Mouse (Mus musculus): ENCODE data around the gene Ssr4. TPM values are rescaled to one million over a fixed set of nuclear protein-coding genes. Genes with fewer than 3 reads are reported as not detected.

Ssr4 gene
- polyA plus RNA-seq, 1 experiment from 2014 or later, result 132 TPM

DNA sequence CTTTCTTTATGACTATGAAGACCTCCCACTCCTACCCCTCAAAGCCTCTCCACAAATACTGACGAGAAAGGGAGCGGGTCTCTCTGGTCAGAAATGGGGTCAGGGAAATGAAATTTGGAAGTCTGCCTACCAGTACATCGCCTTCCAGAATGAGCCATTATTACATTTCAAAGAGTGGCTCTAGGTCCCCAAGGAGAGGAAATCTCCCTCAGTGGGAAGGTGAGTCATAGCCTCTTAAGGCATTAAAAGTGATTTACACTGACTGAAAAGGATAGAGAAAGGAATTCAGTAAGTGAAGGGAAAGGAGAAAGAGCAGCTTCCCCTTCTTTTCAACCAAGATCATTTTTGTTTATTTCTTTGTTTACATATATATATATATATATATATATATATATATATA is 49.9 kb downstream of the Ssr4 start:
- H3K9ac ChIP-seq (replicated peaks; ENCODE audit: low read depth, low read length), result no peak overlapping the region
- H3K36me3 ChIP-seq (ENCODE audit: control insufficient read depth, insufficient read depth), result no peaks in the 10 kb centered on the region
- WGBS, result 78% methylated on average over 3 of the region's 3 CpGs
- no peaks in the 10 kb centered on the region for H3K4me1 ChIP-seq (replicated peaks; ENCODE audit: control insufficient read depth, insufficient read depth, low read length)
- H3K9me3 ChIP-seq (ENCODE audit: control insufficient read depth, low read length), result no peaks in the 10 kb centered on the region
- no peak overlapping the region for H3K4me2 ChIP-seq (ENCODE audit: low read length)
- ATAC-seq, result no peak
- no peak overlapping the region for H3K4me3 ChIP-seq (replicated peaks; ENCODE audit: low read length)
- H3K27me3 ChIP-seq (replicated peaks; ENCODE audit: control insufficient read depth, insufficient read depth, low read length), result no peaks in the 10 kb centered on the region
- H3K27ac ChIP-seq (ENCODE audit: low read length), result no peak overlapping the region

Other genes with a start within 250 kb of the Ssr4 start
- gene Dusp9, start 147.6 kb upstream of the Ssr4 start, polyA plus RNA-seq (2015; fragmentation: Nextera tagmentation; extraction: Ambion mirVana), result 0.26 and 0.37 TPM in 2 replicates
- gene Pnck, start 126.9 kb upstream of the Ssr4 start, polyA plus RNA-seq (2015; fragmentation: Nextera tagmentation; extraction: Ambion mirVana), result 105 and 143 TPM in 2 replicates
- 6.4 and 7.5 TPM in 2 replicates for gene Slc6a8, start 113.9 kb upstream of the Ssr4 start, polyA plus RNA-seq (2015; fragmentation: Nextera tagmentation; extraction: Ambion mirVana)
- gene Bcap31, start 70.9 kb upstream of the Ssr4 start, polyA plus RNA-seq (2015; fragmentation: Nextera tagmentation; extraction: Ambion mirVana), result 109 and 111 TPM in 2 replicates
- gene Abcd1, start 70.4 kb upstream of the Ssr4 start, polyA plus RNA-seq (2015; fragmentation: Nextera tagmentation; extraction: Ambion mirVana), result 11.3 and 12.3 TPM in 2 replicates
- 0.19 and 0.22 TPM in 2 replicates for gene Plxnb3, start 29.9 kb upstream of the Ssr4 start, polyA plus RNA-seq (2015; fragmentation: Nextera tagmentation; extraction: Ambion mirVana)
- gene Srpk3, start 12.6 kb upstream of the Ssr4 start, polyA plus RNA-seq (2015; fragmentation: Nextera tagmentation; extraction: Ambion mirVana), result 1.8 and 1.9 TPM in 2 replicates
- 232 and 240 TPM in 2 replicates for gene Idh3g, start 131 bp upstream of the Ssr4 start, polyA plus RNA-seq (2015; fragmentation: Nextera tagmentation; extraction: Ambion mirVana)
- gene Pdzd4, start 37.9 kb downstream of the Ssr4 start, polyA plus RNA-seq (2015; fragmentation: Nextera tagmentation; extraction: Ambion mirVana), result 3.5 and 4.2 TPM in 2 replicates
- 0.16 and 0.24 TPM in 2 replicates for gene Avpr2, start 105.1 kb downstream of the Ssr4 start, polyA plus RNA-seq (2015; fragmentation: Nextera tagmentation; extraction: Ambion mirVana)
- gene L1cam, start 109.1 kb downstream of the Ssr4 start, polyA plus RNA-seq (2015; fragmentation: Nextera tagmentation; extraction: Ambion mirVana), result 82.6 and 110 TPM in 2 replicates
- gene Arhgap4, start 134.8 kb downstream of the Ssr4 start, polyA plus RNA-seq (2015; fragmentation: Nextera tagmentation; extraction: Ambion mirVana), result 2.8 and 3.1 TPM in 2 replicates
- gene Naa10, start 134.9 kb downstream of the Ssr4 start, polyA plus RNA-seq (2015; fragmentation: Nextera tagmentation; extraction: Ambion mirVana), result 101 and 103 TPM in 2 replicates
- 6.7 and 10.3 TPM in 2 replicates for gene Renbp, start 143.8 kb downstream of the Ssr4 start, polyA plus RNA-seq (2015; fragmentation: Nextera tagmentation; extraction: Ambion mirVana)
- 53.8 and 57.0 TPM in 2 replicates for gene Hcfc1, start 179.3 kb downstream of the Ssr4 start, polyA plus RNA-seq (2015; fragmentation: Nextera tagmentation; extraction: Ambion mirVana)
- gene Irak1, start 236.9 kb downstream of the Ssr4 start, polyA plus RNA-seq (2015; fragmentation: Nextera tagmentation; extraction: Ambion mirVana), result 39.8 and 40.8 TPM in 2 replicates